Comparison of ENCODE assay signal across 12 mouse cellular contexts in genomic region chr1:60862510-60862909, GRCm38 (mm10). TPM values are rescaled to one million over a fixed set of nuclear protein-coding genes. Genes with fewer than 3 reads are reported as not detected.
DNase-seq lines count a peak whose midpoint lies in the region; ATAC-seq and TF ChIP-seq lines count a peak whose summit lies in the region.
"Had no signal": no experiment of that assay in that cellular context is flagged by ENCODE, and none has a peak within 500 bp of the region (broad histone marks: within the 10 kb centered on the region; RNA-seq: fewer than 3 reads in every experiment).

No protein-coding gene starts in this region.

- no peak overlapping the region for H3K4me2 ChIP-seq in kidney, embryonic 16.5 days (replicated peaks; ENCODE audit: low read depth, low read length)
- no peak overlapping the region for H3K4me2 ChIP-seq in embryonic facial prominence, embryonic 15.5 days (replicated peaks)
- H3K4me2 ChIP-seq in liver, embryonic 11.5 days = no peak overlapping the region

- no peak for DNase-seq in gastrocnemius, adult 2 months
- no peak for DNase-seq in gastrocnemius, postnatal 14 days
- DNase-seq in kidney, adult 2 months = no peak
- no peak for DNase-seq in liver, embryonic 11.5 days (ENCODE audit: low spot score)
- DNase-seq in retina, embryonic 14.5 days (ENCODE audit: low spot score) = no peak
- DNase-seq in thymus, adult 18-20 months = no peak
- DNase-seq: adrenal gland, adult 8-10 months; cerebellum, adult 11 months had no signal

- no peaks in the 10 kb centered on the region for H3K9me3 ChIP-seq in kidney, embryonic 16.5 days (ENCODE audit: low read length)
- H3K9me3 ChIP-seq in embryonic facial prominence, embryonic 15.5 days (replicated peaks) = no peaks in the 10 kb centered on the region
- H3K9me3 ChIP-seq in liver, embryonic 11.5 days (ENCODE audit: control insufficient read depth, low read length) = no peaks in the 10 kb centered on the region

- intact Hi-C loops in gastrocnemius, adult 2 months (cut with DNase I) = loop anchor here (5.0 to 10.0 kb wide), 3 partner anchors 148 to 455 kb away; partner anchors contain the start of genes Abi2 and Cd28
- intact Hi-C loops in gastrocnemius, postnatal 14 days (cut with DNase I; ENCODE audit: low total_unique reads) = no loop called here

- H3K4me1 ChIP-seq in kidney, embryonic 16.5 days (ENCODE audit: insufficient read depth, low read length) = peaks cover 14% of the 10 kb centered on the region; the same call in 1 of the 2 replicates
- H3K4me1 ChIP-seq in kidney, adult 2 months (ENCODE audit: control insufficient read depth, insufficient read depth, low read length) = no peaks in the 10 kb centered on the region
- peaks cover 3% of the 10 kb centered on the region; the same call in 1 of the 2 replicates for H3K4me1 ChIP-seq in embryonic facial prominence, embryonic 15.5 days
- peaks cover 9% of the 10 kb centered on the region for H3K4me1 ChIP-seq in liver, embryonic 11.5 days (replicated peaks; ENCODE audit: control insufficient read depth, insufficient read depth, low read length)

- H3K36me3 ChIP-seq in kidney, embryonic 16.5 days (ENCODE audit: insufficient read depth, low read length) = no peaks in the 10 kb centered on the region
- no peaks in the 10 kb centered on the region for H3K36me3 ChIP-seq in kidney, adult 2 months (ENCODE audit: control insufficient read depth, insufficient read depth, low read length)
- H3K36me3 ChIP-seq in embryonic facial prominence, embryonic 15.5 days = no peaks in the 10 kb centered on the region
- no peaks in the 10 kb centered on the region for H3K36me3 ChIP-seq in liver, embryonic 11.5 days (ENCODE audit: control insufficient read depth, insufficient read depth, low read length)

- H3K9ac ChIP-seq in kidney, embryonic 16.5 days (replicated peaks; ENCODE audit: low read length) = no peak overlapping the region
- no peak overlapping the region for H3K9ac ChIP-seq in embryonic facial prominence, embryonic 15.5 days
- H3K9ac ChIP-seq in liver, embryonic 11.5 days (ENCODE audit: low read depth, low read length) = no peak overlapping the region

- H3K27ac ChIP-seq in gastrocnemius, adult 2 months = peak overlapping the region; percentile 86
- H3K27ac ChIP-seq in kidney, embryonic 16.5 days (ENCODE audit: low read length) = peak overlapping the region; percentile 10; the same call in 1 of the 2 replicates
- H3K27ac ChIP-seq in kidney, adult 2 months (ENCODE audit: insufficient read depth, low read depth, low read length) = no peak overlapping the region
- peak overlapping the region; percentile 22; the same call in 1 of the 2 replicates for H3K27ac ChIP-seq in embryonic facial prominence, embryonic 15.5 days (replicated peaks)
- 0 out of 2 replicates have a peak overlapping the region, but pooled peaks have one; percentile 38 for H3K27ac ChIP-seq in liver, embryonic 11.5 days (ENCODE audit: low read depth, low read length)

- peak; percentile 42 for ATAC-seq in kidney, embryonic 16.5 days (ENCODE audit: low FRiP score, low TSS enrichment)
- no peak for ATAC-seq in embryonic facial prominence, embryonic 15.5 days (ENCODE audit: insufficient number of reproducible peaks, low FRiP score, low TSS enrichment, low read depth)
- no peak for ATAC-seq in liver, embryonic 11.5 days (replicated peaks; ENCODE audit: low FRiP score)
- ATAC-seq: forebrain, embryonic 16.5 days had no signal

- no peak for TF ChIP-seq CTCF in gastrocnemius, adult 2 months (IDR thresholded peaks at IDR 0.05)
- no peak for TF ChIP-seq CTCF in kidney, adult 2 months (conservative IDR thresholded peaks at IDR 0.05; ENCODE audit: insufficient read depth, insufficient read length, low read depth, low read length)

- peak overlapping the region; percentile 40 for H3K4me3 ChIP-seq in gastrocnemius, adult 2 months
- no peak overlapping the region for H3K4me3 ChIP-seq in kidney, embryonic 16.5 days (ENCODE audit: low read length)
- no peak overlapping the region for H3K4me3 ChIP-seq in kidney, adult 2 months (ENCODE audit: insufficient read depth, low read depth, low read length)
- H3K4me3 ChIP-seq in embryonic facial prominence, embryonic 15.5 days (replicated peaks) = no peak overlapping the region
- H3K4me3 ChIP-seq in liver, embryonic 11.5 days (ENCODE audit: low read depth, low read length) = no peak overlapping the region

- no peaks in the 10 kb centered on the region for H3K27me3 ChIP-seq in kidney, embryonic 16.5 days (ENCODE audit: insufficient read depth, low read length)
- H3K27me3 ChIP-seq in kidney, adult 2 months (replicated peaks; ENCODE audit: control insufficient read depth, insufficient read depth, low read length) = no peaks in the 10 kb centered on the region
- 0 out of 2 replicates have a peak, but pooled peaks cover 3% of the 10 kb centered on the region for H3K27me3 ChIP-seq in embryonic facial prominence, embryonic 15.5 days
- no peaks in the 10 kb centered on the region for H3K27me3 ChIP-seq in liver, embryonic 11.5 days (replicated peaks; ENCODE audit: control insufficient read depth, insufficient read depth, low read length)

- TF ChIP-seq POLR2A in kidney, adult 2 months (IDR thresholded peaks at IDR 0.05; ENCODE audit: low read depth, low read length) = no peak

- 31% methylated on average over 3 of the region's 3 CpGs for WGBS in kidney, embryonic 16.5 days
- 50% methylated on average over 3 of the region's 3 CpGs for WGBS in kidney, adult 2 months
- WGBS in embryonic facial prominence, embryonic 15.5 days = 64% methylated on average over 3 of the region's 3 CpGs
- WGBS in liver, embryonic 11.5 days = 55% methylated on average over 3 of the region's 3 CpGs

RNA-seq across cellular contexts. Expression of gene Ctla4, which starts 24.3 kb away (rescaled TPM):
- under 1 TPM in 1 of 2 experiments, not detected in 1; 0.45 TPM for total RNA-seq in gastrocnemius, adult 2 months (2021)
- not detected for total RNA-seq in gastrocnemius, postnatal 14 days (2021)
- not detected in 2 replicates for polyA plus RNA-seq in kidney, embryonic 16.5 days (2015; fragmentation: Nextera tagmentation; extraction: Ambion mirVana)
- polyA plus RNA-seq in kidney, adult 2 months (2012; rRNA removed) = 0.27 TPM in 1 of 2 replicates, not detected in the other
- polyA plus RNA-seq in embryonic facial prominence, embryonic 15.5 days (2015; fragmentation: Nextera tagmentation; extraction: Ambion mirVana) = not detected in 2 replicates
- not detected in 2 replicates for polyA plus RNA-seq in liver, embryonic 11.5 days (2014; fragmentation: Nextera tagmentation; extraction: Ambion mirVana)
- total RNA-seq: adrenal gland, adult 8-10 months had no signal
- polyA plus RNA-seq: forebrain, embryonic 16.5 days; lung, postnatal 0 days had no signal
